Mouse (Mus musculus) liver, adult 2 months (tissue): ENCODE measurements around the gene Dnaic2.

Experiments used
- CTCF ChIP-seq: fragments of 200-500 bp; IDR thresholded peaks from 2 replicates; pipeline ENCODE4 v1.5.1; 2011; ENCODE audit warnings: low read depth, low read length, control low read depth
- POLR2A ChIP-seq: fragments of 200-500 bp; IDR thresholded peaks from 2 replicates; pipeline ENCODE4 v1.6.1; 2011; ENCODE audit warnings: low read length, control low read depth; ENCODE audit not compliant: insufficient read depth; ENCODE audit errors: extremely low read depth

DNA sequence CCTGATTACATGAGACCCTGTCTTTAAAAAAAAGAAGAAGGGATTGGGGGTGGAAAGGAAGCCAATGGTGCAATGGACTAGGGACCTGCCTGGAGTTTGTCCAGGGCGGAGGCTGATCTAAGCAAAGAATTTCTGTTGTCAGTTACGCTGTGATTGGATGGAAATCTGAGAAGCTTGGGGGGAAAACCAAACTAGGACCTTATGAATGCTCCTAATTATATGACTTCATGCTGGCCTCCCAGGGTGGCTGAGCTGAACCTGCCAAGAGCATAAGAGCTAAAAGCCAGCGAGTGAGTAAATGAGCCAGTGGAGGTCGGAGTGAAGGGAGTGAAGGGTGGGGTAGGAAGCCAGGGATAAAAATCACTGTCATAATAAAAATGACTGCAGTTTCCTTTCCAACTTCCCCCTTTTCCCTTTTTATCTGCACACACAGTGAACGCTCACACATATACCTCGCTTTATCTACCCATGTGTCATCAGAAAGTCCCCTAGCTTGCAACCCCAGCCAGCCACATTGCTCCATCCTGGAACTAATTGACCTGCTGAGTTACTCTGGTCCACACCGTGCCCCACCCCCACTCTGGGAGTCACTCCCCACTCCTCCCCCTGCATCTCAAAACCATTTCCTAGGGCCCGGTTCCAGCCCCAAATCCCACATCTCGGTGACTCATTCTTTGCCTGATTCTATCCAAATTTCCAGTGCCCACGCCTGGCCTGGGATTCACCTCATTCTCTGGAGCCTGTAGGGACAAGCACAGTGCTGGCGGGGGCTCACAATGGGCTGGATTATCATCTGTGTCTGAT lies 2.2 kb upstream of the Dnaic2 start:
- TF ChIP-seq POLR2A (no peak), CTCF (no peak)
